14 mouse cellular contexts compared by ENCODE assay signal in the genomic region with DNA sequence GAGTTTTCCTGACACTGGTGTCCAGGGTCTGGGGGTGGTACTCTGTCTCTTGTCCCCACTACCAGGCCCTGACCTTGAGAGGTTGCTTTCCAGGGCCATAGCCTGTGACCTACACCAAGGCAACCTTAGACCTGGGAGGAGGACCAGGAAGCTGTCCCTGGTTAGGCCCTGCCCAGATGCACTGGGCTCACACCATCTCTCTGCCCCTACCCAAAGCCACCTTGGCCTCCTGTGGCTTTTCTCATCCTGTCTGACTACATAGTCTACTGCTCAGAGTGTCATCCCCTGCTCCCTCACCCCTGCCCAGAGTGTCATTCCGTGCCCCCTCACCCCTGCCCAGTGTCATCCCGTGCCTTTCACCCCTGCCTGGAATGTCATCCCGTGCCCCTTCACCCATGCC. TPM values are rescaled to one million over a fixed set of nuclear protein-coding genes. Genes with fewer than 3 reads are reported as not detected.
DNase-seq lines count a peak whose midpoint lies in the region; ATAC-seq and TF ChIP-seq lines count a peak whose summit lies in the region.
"Had no signal": no experiment of that assay in that cellular context is flagged by ENCODE, and none has a peak within 500 bp of the region (broad histone marks: within the 10 kb centered on the region; RNA-seq: fewer than 3 reads in every experiment).

No protein-coding gene starts in this region.

- DNase-seq in heart, adult 8-10 months (ENCODE audit: low spot score): no peak
- DNase-seq in G1E (ENCODE audit: low spot score): peak; percentile 71
- DNase-seq in thymus, postnatal 14 days: no peak
- DNase-seq in kidney, postnatal 36 days: no peak
- no peak for DNase-seq in embryo, embryonic 10.5 days (ENCODE audit: low spot score)
- DNase-seq: cerebellum, adult 8-10 months; kidney, adult 8-10 months; layer of hippocampus, adult 9-11 months; spleen, adult 18-20 months; thymus, adult 2 months had no signal

- no peaks in the 10 kb centered on the region for H3K27me3 ChIP-seq in heart, embryonic 14.5 days (ENCODE audit: control insufficient read depth, insufficient read depth, low read length)
- no peaks in the 10 kb centered on the region for H3K27me3 ChIP-seq in G1E (ENCODE audit: insufficient read depth, low read length)
- H3K27me3 ChIP-seq: limb, embryonic 12.5 days had no signal

- H3K4me1 ChIP-seq in heart, embryonic 14.5 days (ENCODE audit: control insufficient read depth in 2 of 2, insufficient read depth in 2 of 2, low read length in 2 of 2): peaks cover 11 to 13% of the 10 kb centered on the region in 2 experiments
- H3K4me1 ChIP-seq in G1E (ENCODE audit: insufficient read depth, low read depth, low read length): peaks cover 94% of the 10 kb centered on the region
- H3K4me1 ChIP-seq: limb, embryonic 12.5 days had no signal

- ATAC-seq in heart, embryonic 14.5 days (ENCODE audit: insufficient number of reproducible peaks, insufficient read depth, low FRiP score, low read depth): no peak
- peak; percentile 23; the same call in 1 of the 2 replicates for ATAC-seq in G1E (ENCODE audit: extremely low read depth, insufficient number of reproducible peaks, low FRiP score, poor library complexity, severe bottlenecking)
- ATAC-seq in erythroid progenitor cell, adult 5-6 weeks (replicated peaks; ENCODE audit: low FRiP score, poor library complexity, severe bottlenecking): peak; percentile 32
- ATAC-seq in megakaryocyte progenitor cell, adult 5-6 weeks (replicated peaks; ENCODE audit: poor library complexity): 0 out of 2 replicates have a peak, but pooled peaks have one; percentile 10

- 11% methylated on average over 3 of the region's 3 CpGs for WGBS in heart, embryonic 14.5 days

- peaks cover 36% of the 10 kb centered on the region for H3K36me3 ChIP-seq in heart, embryonic 14.5 days (ENCODE audit: control insufficient read depth, insufficient read depth, low read length)
- peaks cover 96% of the 10 kb centered on the region for H3K36me3 ChIP-seq in G1E (replicated peaks)

- no peaks in the 10 kb centered on the region for H3K9me3 ChIP-seq in heart, embryonic 14.5 days (ENCODE audit: control insufficient read depth, low read length)
- peaks cover 3% of the 10 kb centered on the region; the same call in 1 of the 2 replicates for H3K9me3 ChIP-seq in G1E (replicated peaks)
- H3K9me3 ChIP-seq: limb, embryonic 12.5 days had no signal

- no peak overlapping the region for H3K4me3 ChIP-seq in heart, embryonic 14.5 days (ENCODE audit: control insufficient read depth in 1 of 2, insufficient read depth in 1 of 2, low read depth in 1 of 2, low read length in 2 of 2)
- peak overlapping the region; percentile 72; the same call in 1 of the 2 replicates for H3K4me3 ChIP-seq in G1E (ENCODE audit: low read depth, low read length)
- H3K4me3 ChIP-seq: limb, embryonic 12.5 days had no signal

- 0 out of 2 replicates have a peak overlapping the region, but pooled peaks have one; percentile 11 for H3K4me2 ChIP-seq in heart, embryonic 14.5 days (ENCODE audit: low read length)
- H3K4me2 ChIP-seq: limb, embryonic 12.5 days had no signal

- no peak overlapping the region for H3K9ac ChIP-seq in heart, embryonic 14.5 days (ENCODE audit: low read length)
- H3K9ac ChIP-seq: limb, embryonic 12.5 days had no signal

- H3K27ac ChIP-seq in heart, embryonic 14.5 days (replicated peaks in 1 of 2; ENCODE audit: control insufficient read depth in 1 of 2, insufficient read depth in 1 of 2, low read depth in 2 of 2, low read length in 2 of 2): no peak overlapping the region
- H3K27ac ChIP-seq: limb, embryonic 12.5 days had no signal

- no peak for TF ChIP-seq CTCF in G1E (IDR thresholded peaks at IDR 0.05; ENCODE audit: low read depth, low read length)

RNA-seq across cellular contexts. Expression of a gene that starts 19.6 kb away (rescaled TPM):
- polyA plus RNA-seq in heart, embryonic 14.5 days (2014; fragmentation: Nextera tagmentation; extraction: Ambion mirVana): 11.8 and 15.6 TPM in 2 replicates
- 10 to 100 TPM; 18.9 to 25.9 (median 21.1) TPM for total RNA-seq in heart, adult 8-10 months (2022)
- total RNA-seq in G1E (2014; fragmentation: Nextera tagmentation): 17.3 and 19.3 TPM in 2 replicates
- total RNA-seq in G1E (2017): 25.1 and 25.8 TPM in 2 replicates
- polyA plus RNA-seq in G1E (2012): 34.8 and 42.5 TPM in 2 replicates
- total RNA-seq in erythroid progenitor cell, adult 5-6 weeks (2015; ENCODE audit: low replicate concordance): 2.9 TPM in 1 of 2 replicates, not detected in the other
- total RNA-seq in erythroid progenitor cell, adult 5-6 weeks (2017; ENCODE audit: low replicate concordance): 3.9 and 4.5 TPM in 2 replicates
- 9.6 and 14.1 TPM in 2 replicates for total RNA-seq in megakaryocyte progenitor cell, adult 5-6 weeks (2015)
- 17.6 and 19.1 TPM in 2 replicates for total RNA-seq in megakaryocyte progenitor cell, adult 5-6 weeks (2017)
